Mouse (Mus musculus): ENCODE measurements around the gene Tmem253.
"Not testable (repeated sequence)": the region's sequence is repeated elsewhere in the genome, so short reads cannot be mapped to it uniquely, and the experiment has no call there.

Gene Tmem253

DNA sequence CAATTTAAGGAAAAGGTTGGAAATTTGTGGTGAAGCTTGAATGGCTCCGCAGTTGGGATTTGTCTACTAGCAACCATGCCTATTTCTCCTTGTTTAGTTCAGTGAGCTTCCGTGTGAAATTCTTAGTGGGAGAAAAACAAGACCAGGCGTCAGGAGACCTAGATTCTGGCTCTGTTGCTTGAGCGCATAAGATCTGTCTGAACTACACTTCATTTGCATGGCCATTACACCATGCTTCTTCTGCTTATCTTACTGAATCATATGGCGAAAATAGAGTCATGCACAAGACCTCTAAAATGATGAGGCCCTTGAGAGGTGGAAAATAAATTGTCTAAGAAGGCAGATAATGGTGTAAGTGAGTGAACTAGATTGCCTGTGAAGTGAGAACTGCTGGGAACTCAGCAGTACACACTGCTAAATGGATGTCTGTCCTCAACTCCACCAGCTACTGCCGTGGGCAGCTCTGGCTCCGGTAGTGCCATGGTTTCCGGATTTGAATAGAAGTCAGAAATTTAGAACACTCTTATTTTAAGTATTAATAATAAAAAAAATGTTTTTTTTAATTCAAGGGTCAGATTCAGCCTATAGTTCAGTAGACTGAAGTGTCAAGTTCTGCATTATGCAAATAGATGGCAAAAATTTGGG, 6.2 kb downstream of the Tmem253 start:
- no peak for DNase-seq (ENCODE audit: low read depth, low spot score)

DNA sequence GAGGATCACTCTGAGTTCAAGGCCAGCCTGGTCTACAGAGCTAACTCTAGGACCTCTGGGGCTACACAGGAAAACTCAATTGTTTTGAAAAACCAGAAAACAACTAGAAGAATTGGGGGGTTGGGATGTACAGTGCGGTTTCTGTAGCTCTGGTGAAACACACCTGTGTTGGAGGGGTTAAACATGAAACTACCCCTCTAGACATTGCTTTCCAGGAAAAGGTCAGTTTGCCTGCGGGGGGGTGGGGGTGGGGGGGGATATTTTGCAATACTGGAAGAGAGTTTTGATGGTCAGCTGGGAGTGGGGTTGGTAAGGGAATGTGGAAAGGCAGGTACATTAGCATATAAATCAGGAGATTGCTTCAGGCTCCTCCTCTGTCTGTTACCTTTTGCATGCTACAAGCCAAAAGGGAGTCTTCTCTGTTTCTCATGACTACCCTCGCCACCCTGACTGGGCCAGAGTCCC, 6.8 kb downstream of the Tmem253 start:
- no peak for DNase-seq (ENCODE audit: low read depth, low spot score)

DNA sequence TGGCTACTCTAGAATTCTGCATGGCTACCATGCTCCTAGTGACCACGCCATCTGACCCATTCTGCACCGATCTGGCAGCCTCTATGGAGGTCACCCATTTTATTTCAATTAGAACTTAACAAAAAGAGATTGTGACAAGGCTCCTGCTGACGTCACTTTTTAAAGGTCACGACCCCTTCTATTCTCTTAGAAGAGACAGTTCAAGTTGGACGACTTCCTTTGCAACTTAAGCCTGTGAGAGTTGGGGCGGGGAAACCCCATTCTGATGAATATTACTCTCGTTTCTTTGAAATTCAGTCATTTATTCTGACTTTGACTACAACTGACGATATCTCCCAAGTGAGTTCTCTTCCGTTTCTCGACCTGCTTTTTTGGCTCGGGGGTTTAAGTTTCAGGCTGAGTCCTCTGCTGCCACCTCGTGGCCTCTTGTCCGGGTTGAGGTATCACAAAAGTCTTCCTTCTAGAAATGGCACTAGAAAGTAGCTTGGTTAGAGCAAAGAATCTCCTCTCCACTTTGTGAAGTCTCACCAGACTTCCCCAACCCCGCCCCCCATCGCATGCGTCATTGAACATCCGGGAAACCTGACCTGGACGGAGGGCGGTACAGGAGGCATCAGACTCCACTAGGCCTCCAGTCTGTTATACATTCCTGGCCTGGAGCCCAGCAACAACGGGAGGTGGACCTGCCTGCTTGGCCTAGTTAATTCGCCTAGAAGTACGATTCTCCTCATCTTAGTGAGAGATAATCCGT, 7.4 kb downstream of the Tmem253 start:
- no peak for DNase-seq (ENCODE audit: low read depth, low spot score)

GRCm38 (mm10) chr14:52024133-52024532, 8.7 kb downstream of the Tmem253 start:
- DNase-seq (ENCODE audit: low read depth, low spot score) = no peak

- DNase-seq (ENCODE audit: low read depth, low spot score) = no peak
Measured at GRCm38 (mm10) chr14:52026342-52026741, 10.9 kb downstream of the Tmem253 start.

DNA sequence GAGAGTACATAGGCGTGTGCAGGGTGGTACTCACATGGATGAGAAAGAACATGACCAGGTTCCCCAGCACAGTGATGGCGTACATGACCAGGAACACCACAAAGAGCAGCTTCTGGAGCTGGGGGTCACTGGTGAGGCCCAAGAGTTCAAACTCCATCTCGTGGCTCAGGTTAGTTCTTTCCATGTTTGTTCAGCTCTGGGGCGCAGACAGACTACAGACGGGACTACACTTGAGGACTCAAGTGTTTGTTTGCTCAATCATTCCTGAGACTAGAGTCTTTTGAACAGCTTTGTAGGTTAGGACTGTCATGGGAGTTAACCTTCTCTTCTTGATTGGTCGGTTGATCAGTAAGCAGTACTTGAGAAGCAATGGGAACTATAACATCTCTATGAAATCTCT, 20.5 kb downstream of the Tmem253 start:
- DNase-seq (ENCODE audit: low read depth, low spot score) = no peak

GRCm38 (mm10) chr14:52039332-52039731, 23.9 kb downstream of the Tmem253 start:
- no peak for DNase-seq (ENCODE audit: low read depth, low spot score)

DNA sequence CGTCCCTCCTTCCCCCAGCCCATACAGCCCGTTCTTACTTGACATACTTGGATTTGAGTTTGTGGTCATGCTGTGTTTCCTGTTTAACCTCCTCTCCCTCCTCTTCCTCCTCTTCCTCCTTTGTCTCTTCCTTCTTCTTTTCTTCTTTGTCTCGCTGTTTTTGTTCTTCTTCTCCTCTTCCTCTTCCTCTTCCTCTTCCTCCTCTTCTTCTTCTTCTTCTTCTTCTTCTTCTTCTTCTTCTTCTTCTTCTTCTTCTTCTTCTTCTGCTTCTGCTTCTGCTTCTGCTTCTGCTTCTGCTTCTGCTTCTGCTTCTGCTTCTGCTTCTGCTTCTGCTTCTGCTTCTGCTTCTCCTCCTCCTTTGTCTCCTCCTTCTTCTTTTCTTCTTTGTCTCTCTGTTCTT, 26.9 kb downstream of the Tmem253 start, which contains the start of gene Olfr221:
TSS of gene Olfr221 (minus strand) at position 101 of the 400 bp plus-strand sequence.
- DNase-seq (ENCODE audit: low read depth, low spot score) = not testable (repeated sequence)

DNA sequence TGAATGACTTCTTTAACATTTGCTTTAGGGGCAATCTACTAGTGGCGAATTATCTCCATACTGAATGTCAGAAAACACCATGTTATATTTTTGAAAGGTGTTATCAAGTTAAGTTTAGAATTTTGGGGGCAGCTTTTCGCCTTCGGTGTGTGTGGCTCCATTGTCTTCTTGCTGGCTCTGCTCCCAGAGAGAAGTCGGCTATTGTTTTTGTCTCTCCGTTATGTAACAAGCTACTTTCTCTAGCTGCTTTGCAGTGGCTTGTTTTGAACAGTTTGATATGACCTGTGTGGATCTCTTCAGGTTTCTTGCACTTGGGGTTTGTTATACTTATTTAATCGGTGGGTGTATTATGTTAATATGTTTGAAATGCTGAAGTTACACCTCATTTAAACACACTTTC, 28.0 kb downstream of the Tmem253 start:
- DNase-seq (ENCODE audit: low read depth, low spot score) = no peak

DNA sequence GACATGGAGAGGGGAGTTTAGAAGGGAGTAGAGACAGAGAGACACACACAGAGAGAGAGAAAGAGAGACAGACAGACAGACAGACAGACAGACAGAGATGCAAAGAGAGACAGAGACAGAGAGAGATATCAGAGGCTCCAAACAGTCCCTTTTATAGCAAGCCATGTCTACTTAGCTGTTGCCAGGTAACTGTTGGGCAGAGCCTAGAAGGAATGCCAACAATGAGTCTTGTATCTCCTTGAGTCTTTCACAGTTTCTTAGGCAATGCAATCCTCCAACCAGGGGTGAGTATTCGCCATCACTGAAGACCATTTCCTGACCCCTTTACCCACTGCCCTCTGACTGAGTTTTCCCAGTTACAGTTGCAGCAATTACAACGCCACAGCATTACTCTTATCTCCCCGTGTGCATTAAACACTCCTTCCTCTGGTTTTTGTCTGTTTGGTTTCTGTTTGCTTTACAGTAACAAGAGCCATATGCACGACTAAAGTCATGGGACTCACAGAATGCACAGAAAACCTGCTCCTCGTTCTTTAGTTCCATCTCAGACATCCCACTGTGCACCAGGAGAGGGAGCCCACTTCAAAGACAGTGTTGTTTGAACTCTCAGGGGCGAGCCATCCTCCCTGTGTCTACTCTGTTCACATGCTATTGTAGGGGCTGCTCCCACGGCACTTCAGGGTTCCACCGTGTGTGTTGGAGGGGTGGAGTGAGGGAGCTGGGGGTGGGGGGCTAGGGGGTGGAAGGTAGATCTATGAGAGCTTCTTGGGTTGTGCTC, 29.6 kb downstream of the Tmem253 start:
- no peak for DNase-seq (ENCODE audit: low read depth, low spot score)

- no peak for DNase-seq (ENCODE audit: low read depth, low spot score)
Measured at GRCm38 (mm10) chr14:52045966-52046565, 30.6 kb downstream of the Tmem253 start.

DNA sequence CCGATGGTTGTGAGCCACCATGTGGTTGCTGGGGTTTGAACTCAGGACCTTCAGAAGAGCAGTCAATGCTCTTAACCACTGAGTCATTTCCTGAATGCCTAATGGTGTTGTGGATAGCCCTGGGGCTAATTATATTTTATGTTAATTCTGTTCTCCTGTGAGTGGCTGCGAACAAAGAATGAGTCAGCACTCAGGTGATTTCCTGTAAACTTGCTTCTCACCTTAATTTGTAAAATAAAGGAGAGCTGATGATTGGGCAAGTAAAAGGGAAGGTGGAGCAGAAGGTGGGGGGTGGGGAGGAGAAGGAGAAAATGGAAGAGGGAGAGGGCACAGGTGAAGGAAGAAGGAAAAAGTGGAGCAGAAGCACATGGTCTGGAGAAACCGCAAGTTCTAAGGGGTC, 37.3 kb downstream of the Tmem253 start:
- not testable (repeated sequence) for DNase-seq (ENCODE audit: low read depth, low spot score)

GRCm38 (mm10) chr14:52059982-52060381, 44.5 kb downstream of the Tmem253 start:
- DNase-seq (ENCODE audit: low read depth, low spot score) = no peak

- no peak for DNase-seq (ENCODE audit: low read depth, low spot score)
Measured at GRCm38 (mm10) chr14:52060800-52061199, 45.3 kb downstream of the Tmem253 start.

- DNase-seq (ENCODE audit: low read depth, low spot score) = no peak
Measured at GRCm38 (mm10) chr14:52061798-52062197, 46.3 kb downstream of the Tmem253 start.

DNA sequence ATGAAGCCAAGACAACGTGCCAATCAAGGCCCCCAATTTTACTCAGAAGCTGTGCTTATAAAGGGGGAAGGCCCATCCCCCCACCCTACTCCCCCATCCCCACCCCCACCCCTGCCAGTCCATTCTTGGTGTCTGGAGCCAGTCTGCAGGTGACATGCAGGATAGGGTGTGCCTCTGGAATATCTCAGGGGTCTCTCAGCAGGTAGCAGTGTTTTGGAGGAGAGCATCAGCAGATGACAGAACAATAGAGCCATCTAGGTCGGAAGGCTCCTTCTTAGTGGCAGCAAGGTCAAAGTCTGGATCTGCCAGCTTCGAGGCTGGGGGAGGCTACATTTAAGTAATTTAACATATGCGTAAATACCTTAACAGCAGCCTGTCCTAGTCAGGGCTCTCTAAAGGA, 50.7 kb downstream of the Tmem253 start:
- DNase-seq (ENCODE audit: low read depth, low spot score) = no peak
